Mouse (Mus musculus): ENCODE data around the gene Ctla4. TPM values are rescaled to one million over a fixed set of nuclear protein-coding genes. Genes with fewer than 3 reads are reported as not detected.

The Ctla4 gene
- polyA plus RNA-seq, 1 experiment from 2014 or later = not detected

- ATAC-seq (ENCODE audit: low FRiP score) = no peak
- H3K4me1 ChIP-seq (ENCODE audit: control insufficient read depth, insufficient read depth, low read length) = no peaks in the 10 kb centered on the region
- DNase-seq (ENCODE audit: low spot score, missing footprints) = no peak
- 88% methylated on average over 2 of the region's 2 CpGs for WGBS
- H3K27ac ChIP-seq (ENCODE audit: low read depth, low read length) = no peak overlapping the region
- no peaks in the 10 kb centered on the region for H3K9me3 ChIP-seq (ENCODE audit: control insufficient read depth, low read length)
- no peaks in the 10 kb centered on the region for H3K27me3 ChIP-seq (ENCODE audit: control insufficient read depth, insufficient read depth, low read length)
- no peaks in the 10 kb centered on the region for H3K36me3 ChIP-seq (ENCODE audit: control insufficient read depth, insufficient read depth, low read length)
- no peak overlapping the region for H3K4me3 ChIP-seq (ENCODE audit: low read depth, low read length)
- no peak overlapping the region for H3K4me2 ChIP-seq
- no peak overlapping the region for H3K9ac ChIP-seq (ENCODE audit: low read length)
Observed at GRCm38 (mm10) chr1:60904456-60904978, 17.7 kb downstream of the Ctla4 start.

GRCm38 (mm10) chr1:60907466-60907865 lies 20.7 kb downstream of the Ctla4 start:
- ATAC-seq (ENCODE audit: low FRiP score) (no peak), DNase-seq (ENCODE audit: low spot score, missing footprints) (no peak)
- Histone ChIP-seq H3K4me2 (no peak overlapping the region), H3K27me3 (ENCODE audit: control insufficient read depth, insufficient read depth, low read length) (no peaks in the 10 kb centered on the region), H3K4me1 (ENCODE audit: control insufficient read depth, insufficient read depth, low read length) (no peaks in the 10 kb centered on the region), H3K36me3 (ENCODE audit: control insufficient read depth, insufficient read depth, low read length) (no peaks in the 10 kb centered on the region), H3K27ac (ENCODE audit: low read depth, low read length) (no peak overlapping the region), H3K9me3 (ENCODE audit: control insufficient read depth, low read length) (no peaks in the 10 kb centered on the region), H3K9ac (ENCODE audit: low read length) (no peak overlapping the region), H3K4me3 (ENCODE audit: low read depth, low read length) (no peak overlapping the region)
- 92% methylated on average over 3 of the region's 3 CpGs for WGBS

- H3K4me1 ChIP-seq (ENCODE audit: control insufficient read depth, insufficient read depth, low read length) = no peaks in the 10 kb centered on the region
- no peak for ATAC-seq (ENCODE audit: low FRiP score)
- no peak for DNase-seq (ENCODE audit: low spot score, missing footprints)
- H3K4me3 ChIP-seq (ENCODE audit: low read depth, low read length) = no peak overlapping the region
- H3K36me3 ChIP-seq (ENCODE audit: control insufficient read depth, insufficient read depth, low read length) = no peaks in the 10 kb centered on the region
- no peaks in the 10 kb centered on the region for H3K27me3 ChIP-seq (ENCODE audit: control insufficient read depth, insufficient read depth, low read length)
- H3K27ac ChIP-seq (ENCODE audit: low read depth, low read length) = no peak overlapping the region
- no peaks in the 10 kb centered on the region for H3K9me3 ChIP-seq (ENCODE audit: control insufficient read depth, low read length)
- WGBS = 90% methylated on average over 9 of the region's 9 CpGs
- no peak overlapping the region for H3K4me2 ChIP-seq
- no peak overlapping the region for H3K9ac ChIP-seq (ENCODE audit: low read length)
Observed at GRCm38 (mm10) chr1:60908751-60909161, 22.0 kb downstream of the Ctla4 start.

GRCm38 (mm10) chr1:60909746-60910145 lies 22.9 kb downstream of the Ctla4 start:
- Histone ChIP-seq H3K4me1 (ENCODE audit: control insufficient read depth, insufficient read depth, low read length) (no peaks in the 10 kb centered on the region), H3K4me3 (ENCODE audit: low read depth, low read length) (no peak overlapping the region), H3K9me3 (ENCODE audit: control insufficient read depth, low read length) (no peaks in the 10 kb centered on the region), H3K9ac (ENCODE audit: low read length) (no peak overlapping the region), H3K27ac (ENCODE audit: low read depth, low read length) (no peak overlapping the region), H3K36me3 (ENCODE audit: control insufficient read depth, insufficient read depth, low read length) (no peaks in the 10 kb centered on the region), H3K27me3 (ENCODE audit: control insufficient read depth, insufficient read depth, low read length) (no peaks in the 10 kb centered on the region), H3K4me2 (no peak overlapping the region)
- ATAC-seq (ENCODE audit: low FRiP score) (no peak), DNase-seq (ENCODE audit: low spot score, missing footprints) (no peak)
- WGBS = 67% methylated on average over 1 of the region's 1 CpGs

GRCm38 (mm10) chr1:60910796-60911195 lies 24.0 kb downstream of the Ctla4 start:
- Histone ChIP-seq H3K36me3 (ENCODE audit: control insufficient read depth, insufficient read depth, low read length) (no peaks in the 10 kb centered on the region), H3K27me3 (ENCODE audit: control insufficient read depth, insufficient read depth, low read length) (no peaks in the 10 kb centered on the region), H3K9ac (ENCODE audit: low read length) (no peak overlapping the region), H3K4me2 (no peak overlapping the region), H3K9me3 (ENCODE audit: control insufficient read depth, low read length) (no peaks in the 10 kb centered on the region), H3K4me3 (ENCODE audit: low read depth, low read length) (no peak overlapping the region), H3K4me1 (ENCODE audit: control insufficient read depth, insufficient read depth, low read length) (no peaks in the 10 kb centered on the region), H3K27ac (ENCODE audit: low read depth, low read length) (no peak overlapping the region)
- WGBS = 34% methylated on average over 1 of the region's 1 CpGs
- no peak for ATAC-seq (ENCODE audit: low FRiP score)
- DNase-seq (ENCODE audit: low spot score, missing footprints) = no peak

- WGBS = 87% methylated on average over 3 of the region's 3 CpGs
- H3K4me3 ChIP-seq (ENCODE audit: low read depth, low read length) = no peak overlapping the region
- H3K9ac ChIP-seq (ENCODE audit: low read length) = no peak overlapping the region
- H3K27ac ChIP-seq (ENCODE audit: low read depth, low read length) = no peak overlapping the region
- DNase-seq (ENCODE audit: low spot score, missing footprints) (no peak), ATAC-seq (ENCODE audit: low FRiP score) (no peak)
- no peaks in the 10 kb centered on the region for H3K4me1 ChIP-seq (ENCODE audit: control insufficient read depth, insufficient read depth, low read length)
- H3K4me2 ChIP-seq = no peak overlapping the region
- H3K27me3 ChIP-seq (ENCODE audit: control insufficient read depth, insufficient read depth, low read length) = no peaks in the 10 kb centered on the region
- H3K36me3 ChIP-seq (ENCODE audit: control insufficient read depth, insufficient read depth, low read length) = no peaks in the 10 kb centered on the region
- H3K9me3 ChIP-seq (ENCODE audit: control insufficient read depth, low read length) = no peaks in the 10 kb centered on the region
Observed at GRCm38 (mm10) chr1:60911631-60912030, 24.8 kb downstream of the Ctla4 start.

GRCm38 (mm10) chr1:60913305-60913704 lies 26.5 kb downstream of the Ctla4 start:
- Histone ChIP-seq H3K4me2 (no peak overlapping the region), H3K36me3 (ENCODE audit: control insufficient read depth, insufficient read depth, low read length) (no peaks in the 10 kb centered on the region), H3K9ac (ENCODE audit: low read length) (no peak overlapping the region), H3K27me3 (ENCODE audit: control insufficient read depth, insufficient read depth, low read length) (no peaks in the 10 kb centered on the region), H3K4me1 (ENCODE audit: control insufficient read depth, insufficient read depth, low read length) (no peaks in the 10 kb centered on the region), H3K9me3 (ENCODE audit: control insufficient read depth, low read length) (no peaks in the 10 kb centered on the region), H3K27ac (ENCODE audit: low read depth, low read length) (no peak overlapping the region), H3K4me3 (ENCODE audit: low read depth, low read length) (no peak overlapping the region)
- no peak for ATAC-seq (ENCODE audit: low FRiP score)
- DNase-seq (ENCODE audit: low spot score, missing footprints) = no peak
- WGBS = 81% methylated on average over 4 of the region's 4 CpGs

GRCm38 (mm10) chr1:60916281-60916781 lies 29.5 kb downstream of the Ctla4 start:
- H3K27ac ChIP-seq (ENCODE audit: low read depth, low read length) = no peak overlapping the region
- no peak overlapping the region for H3K4me3 ChIP-seq (ENCODE audit: low read depth, low read length)
- no peak overlapping the region for H3K9ac ChIP-seq (ENCODE audit: low read length)
- no peaks in the 10 kb centered on the region for H3K36me3 ChIP-seq (ENCODE audit: control insufficient read depth, insufficient read depth, low read length)
- ATAC-seq (ENCODE audit: low FRiP score) = no peak
- H3K4me2 ChIP-seq = no peak overlapping the region
- no peaks in the 10 kb centered on the region for H3K9me3 ChIP-seq (ENCODE audit: control insufficient read depth, low read length)
- WGBS = 77% methylated on average over 10 of the region's 10 CpGs
- no peaks in the 10 kb centered on the region for H3K4me1 ChIP-seq (ENCODE audit: control insufficient read depth, insufficient read depth, low read length)
- DNase-seq (ENCODE audit: low spot score, missing footprints) = no peak
- H3K27me3 ChIP-seq (ENCODE audit: control insufficient read depth, insufficient read depth, low read length) = no peaks in the 10 kb centered on the region

- ATAC-seq (ENCODE audit: low FRiP score) (no peak), DNase-seq (ENCODE audit: low spot score, missing footprints) (peak; percentile 81)
- Histone ChIP-seq H3K4me3 (ENCODE audit: low read depth, low read length) (no peak overlapping the region), H3K4me2 (no peak overlapping the region), H3K36me3 (ENCODE audit: control insufficient read depth, insufficient read depth, low read length) (no peaks in the 10 kb centered on the region), H3K27ac (ENCODE audit: low read depth, low read length) (no peak overlapping the region), H3K9me3 (ENCODE audit: control insufficient read depth, low read length) (no peaks in the 10 kb centered on the region), H3K4me1 (ENCODE audit: control insufficient read depth, insufficient read depth, low read length) (no peaks in the 10 kb centered on the region), H3K9ac (ENCODE audit: low read length) (no peak overlapping the region), H3K27me3 (ENCODE audit: control insufficient read depth, insufficient read depth, low read length) (no peaks in the 10 kb centered on the region)
- WGBS = 83% methylated on average over 24 of the region's 24 CpGs
Observed at GRCm38 (mm10) chr1:60920493-60921355, 33.9 kb downstream of the Ctla4 start.

Measured in midbrain, embryonic 11.5 days (tissue).